Mouse (Mus musculus): ENCODE results near the gene Gcnt4. TPM values are rescaled to one million over a fixed set of nuclear protein-coding genes. Genes with fewer than 3 reads are reported as not detected.

Gene Gcnt4
- polyA plus RNA-seq, 1 experiment from 2014 or later = 0.26 TPM

- H3K4me1 ChIP-seq (replicated peaks) = peaks cover 5% of the 10 kb centered on the region; the same call in 1 of the 2 replicates
- no peak overlapping the region for H3K9ac ChIP-seq
- H3K27me3 ChIP-seq = no peaks in the 10 kb centered on the region
- no peaks in the 10 kb centered on the region for H3K36me3 ChIP-seq
- ATAC-seq (ENCODE audit: low FRiP score, low read depth) = no peak
- peak overlapping the region; percentile 27 for H3K4me2 ChIP-seq
- H3K9me3 ChIP-seq = no peaks in the 10 kb centered on the region
- 53% methylated on average over 26 of the region's 26 CpGs for WGBS
- H3K27ac ChIP-seq (replicated peaks) = no peak overlapping the region
- no peak overlapping the region for H3K4me3 ChIP-seq
Observed at GRCm38 (mm10) chr13:96983251-96984126, 59.0 kb downstream of the Gcnt4 start.

GRCm38 (mm10) chr13:96984688-96985087 lies 60.2 kb downstream of the Gcnt4 start:
- WGBS = 83% methylated on average over 5 of the region's 5 CpGs
- ATAC-seq (ENCODE audit: low FRiP score, low read depth) = no peak
- H3K36me3 ChIP-seq = no peaks in the 10 kb centered on the region
- no peak overlapping the region for H3K4me2 ChIP-seq
- no peak overlapping the region for H3K9ac ChIP-seq
- no peak overlapping the region for H3K4me3 ChIP-seq
- no peaks in the 10 kb centered on the region for H3K27me3 ChIP-seq
- no peaks in the 10 kb centered on the region for H3K9me3 ChIP-seq
- H3K4me1 ChIP-seq (replicated peaks) = peaks cover 5% of the 10 kb centered on the region; the same call in 1 of the 2 replicates
- no peak overlapping the region for H3K27ac ChIP-seq (replicated peaks)

- Histone ChIP-seq H3K27me3 (no peaks in the 10 kb centered on the region), H3K4me3 (no peak overlapping the region), H3K36me3 (no peaks in the 10 kb centered on the region), H3K9ac (no peak overlapping the region), H3K9me3 (no peaks in the 10 kb centered on the region), H3K4me2 (no peak overlapping the region), H3K27ac (replicated peaks) (no peak overlapping the region), H3K4me1 (replicated peaks) (peaks cover 5% of the 10 kb centered on the region; the same call in 1 of the 2 replicates)
- ATAC-seq (ENCODE audit: low FRiP score, low read depth) = no peak
- 47% methylated on average over 12 of the region's 12 CpGs for WGBS
Observed at GRCm38 (mm10) chr13:96985599-96986275, 61.2 kb downstream of the Gcnt4 start.

- Histone ChIP-seq H3K9ac (no peak overlapping the region), H3K36me3 (no peaks in the 10 kb centered on the region), H3K4me1 (replicated peaks) (no peaks in the 10 kb centered on the region), H3K4me3 (no peak overlapping the region), H3K4me2 (no peak overlapping the region), H3K27ac (replicated peaks) (no peak overlapping the region), H3K9me3 (no peaks in the 10 kb centered on the region), H3K27me3 (no peaks in the 10 kb centered on the region)
- ATAC-seq (ENCODE audit: low FRiP score, low read depth) = no peak
- 98% methylated on average over 16 of the region's 16 CpGs for WGBS
Observed at GRCm38 (mm10) chr13:96989129-96989528, 64.6 kb downstream of the Gcnt4 start.

- Histone ChIP-seq H3K4me3 (no peak overlapping the region), H3K4me2 (no peak overlapping the region), H3K4me1 (replicated peaks) (no peaks in the 10 kb centered on the region), H3K27me3 (no peaks in the 10 kb centered on the region), H3K36me3 (no peaks in the 10 kb centered on the region), H3K9ac (no peak overlapping the region), H3K9me3 (no peaks in the 10 kb centered on the region), H3K27ac (replicated peaks) (no peak overlapping the region)
- WGBS = 94% methylated on average over 3 of the region's 3 CpGs
- no peak for ATAC-seq (ENCODE audit: low FRiP score, low read depth)
Observed at GRCm38 (mm10) chr13:96990045-96990444, 65.6 kb downstream of the Gcnt4 start.

- Histone ChIP-seq H3K9me3 (no peaks in the 10 kb centered on the region), H3K9ac (no peak overlapping the region), H3K36me3 (no peaks in the 10 kb centered on the region), H3K4me1 (replicated peaks) (no peaks in the 10 kb centered on the region), H3K27me3 (no peaks in the 10 kb centered on the region), H3K4me3 (no peak overlapping the region), H3K4me2 (no peak overlapping the region), H3K27ac (replicated peaks) (no peak overlapping the region)
- ATAC-seq (ENCODE audit: low FRiP score, low read depth) = no peak
- 81% methylated on average over 14 of the region's 14 CpGs for WGBS
Observed at GRCm38 (mm10) chr13:96990561-96991265, 66.2 kb downstream of the Gcnt4 start.

- no peak overlapping the region for H3K9ac ChIP-seq
- no peak for ATAC-seq (ENCODE audit: low FRiP score, low read depth)
- no peak overlapping the region for H3K4me2 ChIP-seq
- no peak overlapping the region for H3K27ac ChIP-seq (replicated peaks)
- no peaks in the 10 kb centered on the region for H3K9me3 ChIP-seq
- H3K36me3 ChIP-seq = no peaks in the 10 kb centered on the region
- H3K4me3 ChIP-seq = no peak overlapping the region
- 24% methylated on average over 8 of the region's 8 CpGs for WGBS
- H3K4me1 ChIP-seq (replicated peaks) = no peaks in the 10 kb centered on the region
- H3K27me3 ChIP-seq = no peaks in the 10 kb centered on the region
Observed at GRCm38 (mm10) chr13:96993291-96993989, 69.0 kb downstream of the Gcnt4 start.

GRCm38 (mm10) chr13:96995243-96995642 lies 70.8 kb downstream of the Gcnt4 start:
- H3K27me3 ChIP-seq = no peaks in the 10 kb centered on the region
- H3K4me1 ChIP-seq (replicated peaks) = no peaks in the 10 kb centered on the region
- 82% methylated on average over 5 of the region's 5 CpGs for WGBS
- no peak overlapping the region for H3K9ac ChIP-seq
- H3K4me3 ChIP-seq = no peak overlapping the region
- no peak for ATAC-seq (ENCODE audit: low FRiP score, low read depth)
- no peaks in the 10 kb centered on the region for H3K9me3 ChIP-seq
- H3K4me2 ChIP-seq = no peak overlapping the region
- H3K36me3 ChIP-seq = no peaks in the 10 kb centered on the region
- H3K27ac ChIP-seq (replicated peaks) = no peak overlapping the region

- no peaks in the 10 kb centered on the region for H3K27me3 ChIP-seq
- H3K9me3 ChIP-seq = no peaks in the 10 kb centered on the region
- no peak for ATAC-seq (ENCODE audit: low FRiP score, low read depth)
- H3K27ac ChIP-seq (replicated peaks) = no peak overlapping the region
- H3K4me3 ChIP-seq = no peak overlapping the region
- WGBS = 71% methylated on average over 1 of the region's 1 CpGs
- H3K4me2 ChIP-seq = no peak overlapping the region
- H3K9ac ChIP-seq = no peak overlapping the region
- H3K36me3 ChIP-seq = no peaks in the 10 kb centered on the region
- H3K4me1 ChIP-seq (replicated peaks) = no peaks in the 10 kb centered on the region
Observed at GRCm38 (mm10) chr13:96997080-96997479, 72.6 kb downstream of the Gcnt4 start.
